Mouse (Mus musculus) spleen, postnatal 4 days (tissue): ENCODE measurements around the gene Kcp.

Experiments used
- DNase-seq, 2 experiments: peaks; one replicate each; pipeline ENCODE4 v3.0.0; 2022; ENCODE audit warnings: low spot score in 2 of 2

Kcp gene

DNA sequence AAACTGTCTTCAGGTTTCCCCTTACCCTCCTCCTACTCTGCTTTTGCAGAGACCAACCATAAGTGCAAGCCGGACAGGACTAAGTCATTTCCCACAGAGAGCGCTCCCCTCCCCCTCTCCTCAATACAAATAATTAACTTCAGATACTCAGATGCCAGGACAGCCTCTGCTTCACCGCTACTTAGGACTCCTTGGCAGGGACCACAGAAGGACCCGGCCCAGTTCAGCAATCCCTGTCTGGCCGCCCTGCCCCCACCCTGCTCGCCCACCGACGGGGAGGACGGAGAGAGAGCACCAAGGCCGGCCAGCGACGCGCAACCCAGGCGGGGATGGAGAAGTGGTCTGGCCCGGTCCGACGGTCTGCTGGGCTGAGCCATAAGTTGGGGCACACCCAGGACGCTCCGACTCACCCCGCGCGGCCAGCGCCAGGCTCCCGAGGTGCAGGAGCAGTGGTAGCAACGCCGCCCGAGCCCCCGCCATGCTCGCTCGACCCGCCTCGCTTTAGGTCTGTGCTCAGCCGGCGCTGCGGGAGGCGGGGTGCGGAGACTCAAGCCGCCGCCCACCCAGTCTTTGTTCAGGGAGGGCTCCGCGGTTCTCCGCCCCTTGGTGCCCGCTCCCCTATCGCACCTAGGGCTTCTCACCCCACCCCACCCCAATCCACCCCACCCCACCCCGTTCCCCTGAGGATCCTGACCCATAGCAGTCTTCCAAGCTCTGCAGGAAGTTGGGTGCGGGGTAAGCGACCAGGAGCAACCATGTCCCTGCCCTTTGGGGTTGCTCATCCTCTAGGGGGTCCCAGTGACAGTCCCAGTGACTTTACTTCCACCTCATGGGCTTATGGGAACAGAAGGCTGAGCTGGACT is at the start of gene Kcp:
Gene Kcp, minus strand, starts transcription at position 506 of the 863 bp plus-strand sequence.
- DNase-seq, result no peak

DNA sequence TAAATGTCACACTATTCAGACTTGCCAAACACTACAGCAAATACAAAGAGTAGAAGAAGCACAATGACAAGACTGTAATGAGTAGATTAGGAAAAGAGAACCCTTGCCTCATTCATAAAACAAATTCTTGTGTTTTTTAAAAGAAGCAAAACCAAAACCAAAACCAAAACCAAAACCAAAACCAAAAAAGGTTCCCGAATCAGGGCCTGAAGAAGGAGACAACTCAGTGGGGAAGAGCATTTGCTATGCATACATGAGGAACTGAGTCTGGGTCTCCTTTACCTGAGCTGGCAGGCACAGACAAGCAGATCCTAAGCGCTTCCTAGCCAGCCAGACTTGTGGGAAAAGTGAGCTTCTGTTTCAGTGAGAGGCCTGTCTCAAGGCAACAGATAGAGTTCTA is 49.4 kb upstream of the Kcp start:
- DNase-seq, result no peak

DNA sequence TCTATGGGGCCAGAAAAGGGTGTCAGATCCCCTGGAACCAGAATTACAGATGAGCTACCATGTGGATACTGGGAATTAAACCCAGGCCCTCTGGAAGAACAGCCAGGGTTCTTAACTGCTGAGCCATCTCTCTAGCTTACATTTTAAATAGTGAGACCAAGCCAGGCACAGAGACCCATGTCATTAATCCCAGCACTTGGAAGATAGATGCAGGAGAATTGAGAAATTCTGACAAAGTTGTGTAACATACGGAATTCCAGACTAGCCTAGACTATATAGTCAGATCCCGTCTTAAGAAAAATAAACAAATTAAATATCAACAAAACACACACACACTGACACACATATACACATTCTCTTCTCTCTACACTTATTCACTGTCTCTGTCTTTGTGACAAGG is 44.8 kb upstream of the Kcp start:
- no peak for DNase-seq

DNA sequence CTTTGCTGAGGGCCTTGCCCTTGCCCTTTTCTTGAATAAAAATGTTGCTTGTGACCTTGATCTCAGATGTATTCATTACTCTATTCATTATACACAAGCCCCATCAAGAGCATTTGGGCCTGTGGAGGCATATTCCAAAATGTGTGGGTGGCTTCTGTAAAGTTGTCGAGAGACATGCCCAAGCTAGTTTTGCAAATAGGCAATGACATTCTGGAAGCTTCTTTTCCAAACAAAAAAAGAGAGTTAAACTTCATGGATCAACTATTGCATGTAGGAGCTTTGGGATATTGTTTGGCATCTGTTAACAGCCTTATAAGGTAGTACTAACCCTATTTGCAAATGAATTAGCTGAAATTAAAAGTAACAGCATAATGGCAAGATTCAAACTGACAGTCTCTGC is 40.3 kb upstream of the Kcp start:
- DNase-seq, result no peak

GRCm38 (mm10) chr6:29547582-29547981 is 39.8 kb upstream of the Kcp start:
- no peak for DNase-seq

DNA sequence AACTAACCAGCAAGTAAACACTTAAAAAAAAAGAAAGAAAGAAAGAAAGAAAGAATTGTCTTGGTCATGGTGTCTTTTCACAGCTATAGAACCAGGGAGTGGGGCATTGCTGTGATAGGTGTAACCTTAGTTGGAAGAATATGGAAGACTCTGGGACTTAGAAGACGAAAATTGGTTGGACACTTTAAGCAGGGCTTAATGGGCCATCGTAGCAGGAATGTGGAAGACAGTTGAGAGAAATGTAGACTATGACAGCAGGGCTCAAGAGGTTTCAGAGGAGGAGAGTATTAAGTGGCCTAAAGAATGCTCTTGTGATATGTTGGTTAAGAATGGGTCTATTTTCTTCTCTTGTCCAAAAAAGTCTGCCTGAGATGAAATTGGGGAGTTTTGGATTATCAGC is 37.9 kb upstream of the Kcp start:
- DNase-seq, result no peak

GRCm38 (mm10) chr6:29540956-29541355 is 33.2 kb upstream of the Kcp start:
- DNase-seq, result no peak

- no peak for DNase-seq
Measured at GRCm38 (mm10) chr6:29540223-29540622, 32.5 kb upstream of the Kcp start.

- no peak for DNase-seq
Measured at GRCm38 (mm10) chr6:29539502-29539901, 31.8 kb upstream of the Kcp start.

GRCm38 (mm10) chr6:29537221-29537620 is 29.5 kb upstream of the Kcp start:
- no peak for DNase-seq

- DNase-seq, result no peak
Measured at GRCm38 (mm10) chr6:29536651-29537193, 29.0 kb upstream of the Kcp start.

GRCm38 (mm10) chr6:29535316-29535715 is 27.6 kb upstream of the Kcp start:
- DNase-seq, result no peak

DNA sequence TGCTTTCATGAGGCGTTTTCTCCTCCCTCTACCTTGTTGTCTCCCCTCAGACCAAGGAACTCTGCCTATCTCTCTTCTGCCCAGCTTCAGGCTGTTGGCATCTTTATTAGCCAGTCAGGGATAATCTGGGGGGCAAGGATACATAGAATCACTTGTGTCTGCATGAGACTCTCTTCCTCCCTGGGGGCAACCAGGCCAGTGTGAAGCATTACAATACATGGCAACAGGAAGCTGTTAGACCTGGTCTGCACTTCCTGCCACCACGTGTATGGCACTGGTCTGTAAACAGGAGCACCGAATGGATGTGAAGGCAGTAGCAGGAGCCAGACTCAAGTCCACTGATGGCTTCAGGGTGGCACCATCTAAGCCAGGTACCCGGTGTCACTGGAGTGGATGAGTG is 22.3 kb upstream of the Kcp start:
- no peak for DNase-seq

DNA sequence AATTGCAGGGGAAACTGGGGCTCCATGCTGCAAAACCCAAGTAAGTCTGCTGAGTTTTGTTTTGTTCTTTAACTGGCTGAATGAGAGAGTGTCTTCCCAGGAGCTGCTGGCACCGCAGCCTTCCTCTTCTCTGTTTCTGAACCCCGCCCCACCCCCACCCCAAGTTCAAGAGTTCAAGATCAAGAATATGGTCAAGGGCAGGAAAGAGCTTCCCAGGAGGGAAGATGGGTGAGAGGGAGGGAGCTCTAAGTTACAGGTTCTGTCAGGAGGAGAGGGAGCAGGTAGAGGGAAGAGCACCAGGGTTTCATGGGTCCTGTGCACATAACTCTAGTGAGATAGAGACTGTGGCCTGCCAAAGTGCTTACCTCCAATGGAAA is 21.7 kb upstream of the Kcp start:
- DNase-seq, result no peak

DNA sequence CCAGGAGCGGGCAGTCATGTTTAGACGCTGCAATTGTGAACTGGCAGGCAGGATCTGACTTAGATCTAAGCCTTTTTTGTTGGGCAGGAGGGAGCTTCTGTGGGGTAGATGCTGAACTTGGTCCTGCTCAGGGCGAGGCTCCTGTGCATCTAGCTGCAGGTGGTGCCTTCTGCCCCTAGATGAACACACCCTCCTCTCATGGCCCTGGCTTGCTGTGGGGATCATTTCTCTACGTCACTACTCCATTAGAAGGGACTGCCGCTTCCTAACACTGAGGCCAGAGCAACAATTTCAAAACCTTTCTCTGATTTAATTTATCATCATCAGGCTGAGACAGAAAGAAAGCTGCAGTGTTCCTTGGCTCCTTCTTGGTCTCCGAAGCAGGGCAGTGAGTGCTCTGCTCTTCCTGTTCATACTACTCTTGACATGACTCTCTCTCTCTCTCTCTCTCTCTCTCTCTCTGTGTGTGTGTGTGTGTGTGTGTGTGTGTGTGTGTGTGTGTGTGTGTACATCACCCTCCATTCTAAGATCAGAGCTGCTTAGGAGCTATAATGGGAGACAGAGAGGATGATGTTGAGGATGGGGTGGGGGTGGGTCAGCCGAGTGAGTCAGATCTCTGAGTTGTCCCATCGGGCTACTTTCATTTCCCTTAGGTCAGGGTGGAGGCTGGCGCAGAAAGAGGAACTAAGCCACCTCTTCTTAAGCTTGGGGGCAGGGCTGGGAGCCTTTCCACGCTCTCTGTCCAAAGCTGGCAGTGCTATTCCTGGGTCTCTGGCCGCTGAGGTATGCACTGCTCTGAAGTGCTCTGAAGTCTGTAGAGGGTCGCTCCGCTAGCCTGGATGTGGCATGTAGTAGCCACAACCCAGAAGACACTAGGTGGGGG is 21.1 kb upstream of the Kcp start:
- DNase-seq, result peak; percentile 54 to 70

DNA sequence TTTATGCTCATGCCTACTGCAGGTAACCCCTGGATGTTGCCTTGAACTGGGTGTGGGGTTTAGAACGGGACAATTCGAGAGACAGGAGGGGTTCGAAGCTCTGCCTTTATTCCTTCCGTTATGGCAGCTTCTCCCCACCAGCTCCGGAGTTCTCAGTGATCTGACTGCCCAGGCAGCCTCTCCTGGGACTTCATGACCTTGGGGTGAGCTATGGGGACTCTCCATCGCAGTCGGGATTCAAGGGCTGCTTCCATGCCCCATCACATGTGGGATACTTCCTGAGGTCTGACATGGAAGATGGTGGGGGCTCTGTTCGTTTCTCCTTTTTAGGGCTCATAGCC is 20.4 kb upstream of the Kcp start:
- no peak for DNase-seq

DNA sequence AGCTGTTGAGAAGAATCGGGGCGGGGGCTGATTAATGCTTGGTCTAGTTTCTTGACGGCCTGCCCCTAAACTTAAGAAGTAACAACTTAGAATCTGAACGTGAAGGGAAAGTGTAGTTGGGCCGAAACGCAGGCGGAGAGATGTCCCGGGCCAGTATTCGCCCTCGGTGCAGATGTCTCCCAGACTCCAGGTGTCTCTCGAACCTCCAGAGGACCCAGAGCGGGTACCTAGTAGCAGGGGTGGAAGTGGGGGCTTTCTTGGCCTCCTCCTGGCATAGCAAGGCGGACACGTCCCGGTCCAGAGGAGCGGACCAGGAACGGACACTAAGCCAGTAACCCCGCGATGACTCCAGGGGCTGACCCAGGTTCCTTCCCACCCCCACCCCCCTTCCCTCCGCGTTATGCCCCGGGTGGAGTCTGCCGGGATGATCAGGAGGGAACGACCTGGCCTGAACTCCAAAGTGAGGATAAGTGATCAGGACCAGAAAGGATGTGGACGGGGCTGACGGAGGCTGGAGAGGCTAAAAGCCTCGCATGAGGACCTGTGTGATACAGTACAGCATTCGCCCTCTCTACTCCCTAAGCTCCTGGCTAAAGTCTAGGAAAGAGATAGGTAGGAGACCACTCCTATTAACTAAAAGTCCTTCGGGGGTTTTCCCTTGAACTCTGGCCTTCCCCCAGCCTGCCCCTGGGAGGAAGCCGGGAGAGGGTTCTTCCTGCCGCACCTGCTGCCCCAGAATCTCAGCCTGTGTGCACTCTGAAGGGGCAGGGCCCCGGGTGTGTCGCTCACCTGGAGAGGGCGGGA is 19.8 kb upstream of the Kcp start:
- DNase-seq, result no peak

- peak; percentile 46 to 79 for DNase-seq
Measured at GRCm38 (mm10) chr6:29526281-29527251, 18.8 kb upstream of the Kcp start, which contains the start of gene Irf5. Gene Irf5 (plus strand): TSS chr6:29526625.

DNA sequence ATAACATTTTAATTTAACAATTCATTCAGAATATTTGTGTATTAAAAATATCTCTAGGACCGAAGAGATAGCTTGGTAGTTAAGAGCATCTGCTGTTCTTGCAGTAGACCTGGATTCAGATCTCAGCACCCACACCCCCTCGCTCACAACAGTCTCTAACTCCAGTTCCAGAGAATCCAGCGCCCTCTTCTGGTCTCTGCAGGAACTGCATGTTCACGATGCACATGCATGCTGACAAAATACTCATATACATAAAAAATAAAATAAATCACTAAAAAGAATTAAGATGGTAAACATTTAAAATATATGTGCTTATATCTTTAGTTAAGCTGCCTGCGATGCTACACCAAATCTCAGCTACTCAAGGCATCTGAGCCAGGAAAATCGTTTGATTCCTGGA is 17.5 kb upstream of the Kcp start:
- DNase-seq, result no peak

DNA sequence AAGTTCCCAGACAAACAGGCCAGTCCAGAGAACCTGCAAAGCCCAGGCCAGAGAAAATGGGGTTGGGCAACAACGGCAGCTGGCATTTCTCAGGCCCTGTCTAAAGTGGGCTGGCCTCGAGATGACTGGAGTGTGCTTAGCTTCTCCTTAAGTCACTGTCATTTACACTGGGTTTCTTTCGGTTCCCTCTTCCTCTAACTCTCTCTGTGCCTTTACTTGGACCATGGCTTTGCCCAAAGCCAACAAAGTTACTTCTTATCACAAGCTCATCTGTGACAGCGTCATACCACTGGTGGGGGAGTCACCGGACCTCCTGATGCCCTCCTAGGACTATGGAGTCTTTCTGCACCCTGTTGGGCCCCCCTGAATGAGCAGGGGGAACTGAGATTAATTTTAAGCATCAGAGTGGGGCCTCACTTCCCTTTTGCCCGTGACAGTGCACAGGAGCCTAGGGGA is 16.3 kb upstream of the Kcp start:
- DNase-seq, result peak in 1 of 2 experiments; percentile 39
